Mouse (Mus musculus) MEL (cell line): ENCODE data around the gene Vstm4. TPM values are rescaled to one million over a fixed set of nuclear protein-coding genes. Genes with fewer than 3 reads are reported as not detected.

ENCODE experiments used
- DNase-seq: peaks from one replicate; pipeline ENCODE4 v3.0.0; 2011; ENCODE audit warnings: low read depth, low spot score
- H3K27ac ChIP-seq: 2 replicates; pipeline ENCODE4 v1.5.1; 2012; ENCODE audit warnings: low read depth, mild to moderate bottlenecking, control low read depth, low read length, moderate library complexity; ENCODE audit not compliant: control insufficient read depth
- H3K27me3 ChIP-seq, 2 experiments: fragments of 150-350 bp in 1 of 2; sonication (generic) in 1 of 2; 2 replicates each; pipeline ENCODE4 v1.6.1; 2012; ENCODE audit warnings: low read length in 2 of 2, mild to moderate bottlenecking in 2 of 2, improper control_type of control experiment in 1 of 2, moderate library complexity in 1 of 2; ENCODE audit not compliant: insufficient read depth in 2 of 2, control insufficient read depth in 1 of 2
- H3K36me3 ChIP-seq, 2 experiments: 2 replicates each; pipeline ENCODE4 v1.6.1; 2012 to 2014; ENCODE audit warnings: low read length in 2 of 2, improper control_type of control experiment in 1 of 2, inconsistent platforms in 1 of 2, mild to moderate bottlenecking in 1 of 2; ENCODE audit not compliant: insufficient read depth in 2 of 2, control insufficient read depth in 1 of 2
- H3K4me1 ChIP-seq, 2 experiments: fragments of 150-350 bp in 1 of 2; sonication (generic) in 1 of 2; 2 replicates each; pipeline ENCODE4 v1.6.1; 2012; ENCODE audit warnings: low read length in 2 of 2, improper control_type of control experiment in 1 of 2, mild to moderate bottlenecking in 1 of 2; ENCODE audit not compliant: insufficient read depth in 2 of 2, control insufficient read depth in 1 of 2
- H3K4me3 ChIP-seq, 2 experiments: fragments of 150-350 bp in 1 of 2; sonication (generic) in 1 of 2; 2 replicates each; pipeline ENCODE4 v1.5.1; 2012; ENCODE audit warnings: low read depth in 2 of 2, low read length in 2 of 2, mild to moderate bottlenecking in 2 of 2, moderate library complexity in 2 of 2, control low read depth in 1 of 2, improper control_type of control experiment in 1 of 2; ENCODE audit not compliant: control insufficient read depth in 1 of 2, insufficient read depth in 1 of 2
- H3K79me2 ChIP-seq: 2 replicates; pipeline ENCODE4 v1.6.1; 2012; ENCODE audit warnings: mild to moderate bottlenecking, low read length, moderate library complexity; ENCODE audit not compliant: control insufficient read depth, poor library complexity, insufficient read depth
- H3K9ac ChIP-seq: 2 replicates; pipeline ENCODE4 v1.6.1; 2012; ENCODE audit warnings: low read depth, mild to moderate bottlenecking, control low read depth, low read length, moderate library complexity; ENCODE audit not compliant: control insufficient read depth, poor library complexity, severe bottlenecking
- H3K9me3 ChIP-seq: fragments of 150-350 bp; sonication (generic); replicated peaks from 2 replicates; pipeline ENCODE4 v1.6.1; 2012; ENCODE audit warnings: mild to moderate bottlenecking, low read length, improper control_type of control experiment, moderate library complexity; ENCODE audit not compliant: insufficient read depth
- CHD1 ChIP-seq: IDR thresholded peaks from 2 replicates; pipeline ENCODE4 v1.6.1; 2012; ENCODE audit warnings: low read depth, mild to moderate bottlenecking, inconsistent platforms, low read length, improper control_type of control experiment
- CTCF ChIP-seq, 3 experiments: IDR thresholded peaks in 2 of 3; conservative IDR thresholded peaks in 1 of 3; 2 replicates each; pipeline ENCODE4 v1.5.1; 2011 to 2012; ENCODE audit warnings: low read length in 3 of 3, low read depth in 2 of 3, mild to moderate bottlenecking in 2 of 3, improper control_type of control experiment in 1 of 3, inconsistent platforms in 1 of 3, mixed read lengths in 1 of 3, moderate library complexity in 1 of 3; ENCODE audit not compliant: control insufficient read depth in 1 of 3, insufficient read depth in 1 of 3, poor library complexity in 1 of 3, severe bottlenecking in 1 of 3
- E2F4 ChIP-seq: IDR thresholded peaks from 2 replicates; pipeline ENCODE4 v1.6.1; 2011; ENCODE audit warnings: low read depth, low read length, improper control_type of control experiment, borderline replicate concordance
- ELF1 ChIP-seq: IDR thresholded peaks from 2 replicates; pipeline ENCODE4 v1.6.1; 2014; ENCODE audit warnings: low read depth, mild to moderate bottlenecking, inconsistent platforms, low read length, improper control_type of control experiment, moderate library complexity
- EP300 ChIP-seq, 2 experiments: IDR thresholded peaks; 2 replicates each; pipeline ENCODE4 v1.6.1; 2011; ENCODE audit warnings: improper control_type of control experiment in 2 of 2, low read length in 2 of 2, low read depth in 1 of 2, mild to moderate bottlenecking in 1 of 2
- GABPA ChIP-seq: IDR thresholded peaks from 2 replicates; pipeline ENCODE4 v1.6.1; 2012; ENCODE audit warnings: low read depth, mild to moderate bottlenecking, inconsistent platforms, low read length, improper control_type of control experiment, moderate library complexity
- GATA1 ChIP-seq: IDR thresholded peaks from 2 replicates; pipeline ENCODE4 v1.6.1; 2011; ENCODE audit warnings: low read depth, low read length, improper control_type of control experiment
- HCFC1 ChIP-seq: IDR thresholded peaks from 2 replicates; pipeline ENCODE4 v1.6.1; 2012; ENCODE audit warnings: low read depth, mild to moderate bottlenecking, inconsistent platforms, low read length, improper control_type of control experiment, moderate library complexity
- JUND ChIP-seq: IDR thresholded peaks from 2 replicates; pipeline ENCODE4 v1.6.1; 2011; ENCODE audit warnings: low read depth, mild to moderate bottlenecking, improper control_type of control experiment, low read length
- MAFK ChIP-seq: IDR thresholded peaks from 2 replicates; pipeline ENCODE4 v1.6.1; 2011; ENCODE audit warnings: low read depth, mild to moderate bottlenecking, low read length, improper control_type of control experiment, borderline replicate concordance
- MAZ ChIP-seq: IDR thresholded peaks from 2 replicates; pipeline ENCODE4 v1.6.1; 2012; ENCODE audit warnings: low read depth, mild to moderate bottlenecking, inconsistent platforms, low read length, improper control_type of control experiment
- MXI1 ChIP-seq: IDR thresholded peaks from 2 replicates; pipeline ENCODE4 v1.6.1; 2011; ENCODE audit warnings: mild to moderate bottlenecking, low read depth, low read length, improper control_type of control experiment
- MYC ChIP-seq: IDR thresholded peaks from 2 replicates; pipeline ENCODE4 v1.6.1; 2011; ENCODE audit warnings: low read depth, mild to moderate bottlenecking, low read length, improper control_type of control experiment, moderate library complexity
- NELFE ChIP-seq: IDR thresholded peaks from 2 replicates; pipeline ENCODE4 v1.6.1; 2011; ENCODE audit warnings: low read depth, low read length, improper control_type of control experiment
- NRF1 ChIP-seq: IDR thresholded peaks from 2 replicates; pipeline ENCODE4 v1.6.1; 2014; ENCODE audit warnings: low read depth, mild to moderate bottlenecking, inconsistent platforms, low read length, improper control_type of control experiment, moderate library complexity; ENCODE audit not compliant: poor library complexity, insufficient read depth, severe bottlenecking
- POLR2A ChIP-seq, 2 experiments: IDR thresholded peaks; 2 replicates each; pipeline ENCODE4 v1.6.1; 2011 to 2012; ENCODE audit warnings: low read length in 2 of 2, mild to moderate bottlenecking in 2 of 2, control low read depth in 1 of 2, improper control_type of control experiment in 1 of 2, low read depth in 1 of 2, moderate library complexity in 1 of 2; ENCODE audit not compliant: control insufficient read depth in 1 of 2, insufficient read depth in 1 of 2, poor library complexity in 1 of 2
- POLR2AphosphoS5 ChIP-seq: IDR thresholded peaks from 2 replicates; pipeline ENCODE4 v1.6.1; 2012; ENCODE audit warnings: low read depth, borderline replicate concordance, mild to moderate bottlenecking, inconsistent platforms, low read length, moderate library complexity, mixed read lengths
- RAD21 ChIP-seq: IDR thresholded peaks from 2 replicates; pipeline ENCODE4 v1.6.1; 2011; ENCODE audit warnings: mild to moderate bottlenecking, low read depth, low read length, improper control_type of control experiment
- RCOR1 ChIP-seq: IDR thresholded peaks from 2 replicates; pipeline ENCODE4 v1.6.1; 2012; ENCODE audit warnings: low read depth, mild to moderate bottlenecking, inconsistent platforms, low read length, improper control_type of control experiment
- SIN3A ChIP-seq: IDR thresholded peaks from 2 replicates; pipeline ENCODE4 v1.6.1; 2012; ENCODE audit warnings: low read length, improper control_type of control experiment, inconsistent platforms
- TAL1 ChIP-seq: IDR thresholded peaks from 2 replicates; pipeline ENCODE4 v1.6.1; 2012; ENCODE audit warnings: mild to moderate bottlenecking, inconsistent platforms, low read length, moderate library complexity, mixed read lengths
- TCF12 ChIP-seq: IDR thresholded peaks from 2 replicates; pipeline ENCODE4 v1.6.1; 2014; ENCODE audit warnings: low read depth, mild to moderate bottlenecking, inconsistent platforms, low read length, improper control_type of control experiment, moderate library complexity
- USF1 ChIP-seq: IDR thresholded peaks from 2 replicates; pipeline ENCODE4 v1.6.1; 2014; ENCODE audit warnings: low read depth, mild to moderate bottlenecking, inconsistent platforms, low read length, improper control_type of control experiment, moderate library complexity
- ZKSCAN1 ChIP-seq: IDR thresholded peaks from 2 replicates; pipeline ENCODE4 v1.6.1; 2012; ENCODE audit warnings: low read depth, mild to moderate bottlenecking, inconsistent platforms, low read length, improper control_type of control experiment, moderate library complexity
- ZMIZ1 ChIP-seq: IDR thresholded peaks from 2 replicates; pipeline ENCODE4 v1.6.1; 2012; ENCODE audit warnings: low read depth, mild to moderate bottlenecking, inconsistent platforms, low read length, improper control_type of control experiment, moderate library complexity
- polyA plus RNA-seq, 2 experiments: library from polyadenylated mRNA; stranded (reverse) in 1 of 2; unstranded in 1 of 2; fragments of >175 nt in 1 of 2; fragments of >200 nt in 1 of 2; gene quantifications; 2 replicates each; pipeline versions ENCODE4 v1.2.1 to v1.2.4; 2012; ENCODE audit warnings: low replicate concordance in 2 of 2, low read depth in 1 of 2; ENCODE audit not compliant: insufficient read length in 2 of 2, insufficient read depth in 1 of 2, missing spikeins in 1 of 2
- total RNA-seq: library from RNA; depleted of rRNA; stranded (reverse); fragments of 300-350 nt; gene quantifications from 2 replicates; pipeline ENCODE4 v1.2.3, GENCODE M21; 2012

Vstm4 gene
- total and polyA plus RNA-seq, 3 experiments = not detected

DNA sequence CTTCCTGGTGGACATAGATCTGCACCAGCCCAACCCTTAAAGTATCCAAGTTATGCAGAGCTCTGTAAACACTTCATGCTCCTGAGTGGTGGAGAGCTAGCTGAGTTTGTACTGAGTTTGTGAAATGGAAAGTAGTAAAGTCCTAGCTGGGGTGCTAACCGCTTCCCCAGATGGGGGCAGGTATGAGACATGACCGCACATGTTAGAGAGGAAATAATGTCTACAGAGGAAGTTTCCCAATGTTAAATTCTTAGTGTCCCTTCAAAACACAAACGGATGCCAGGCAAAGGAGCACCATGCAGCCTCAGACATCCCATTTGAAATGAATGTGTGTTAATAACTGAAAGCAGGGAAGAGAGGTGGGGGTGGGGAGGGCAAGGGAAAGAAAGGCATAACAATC, 32.7 kb upstream of the Vstm4 start:
- no peak overlapping the region for H3K9ac ChIP-seq
- no peak for DNase-seq
- H3K4me1 ChIP-seq = no peaks in the 10 kb centered on the region
- TF ChIP-seq EP300 (IDR thresholded peaks at IDR 0.05; ENCODE audit: low read depth in 1 of 2, low read length in 2 of 2) (no peak), MAFK (no peak), TCF12 (no peak), POLR2A (IDR thresholded peaks at IDR 0.05; ENCODE audit: control insufficient read depth in 1 of 2, insufficient read depth in 1 of 2, low read depth in 1 of 2, low read length in 2 of 2, poor library complexity in 1 of 2) (no peak)
- H3K4me3 ChIP-seq = no peak overlapping the region
- no peaks in the 10 kb centered on the region for H3K9me3 ChIP-seq
- H3K79me2 ChIP-seq = no peaks in the 10 kb centered on the region
- no peaks in the 10 kb centered on the region for H3K36me3 ChIP-seq
- H3K27ac ChIP-seq = no peak overlapping the region
- H3K27me3 ChIP-seq = no peaks in the 10 kb centered on the region

DNA sequence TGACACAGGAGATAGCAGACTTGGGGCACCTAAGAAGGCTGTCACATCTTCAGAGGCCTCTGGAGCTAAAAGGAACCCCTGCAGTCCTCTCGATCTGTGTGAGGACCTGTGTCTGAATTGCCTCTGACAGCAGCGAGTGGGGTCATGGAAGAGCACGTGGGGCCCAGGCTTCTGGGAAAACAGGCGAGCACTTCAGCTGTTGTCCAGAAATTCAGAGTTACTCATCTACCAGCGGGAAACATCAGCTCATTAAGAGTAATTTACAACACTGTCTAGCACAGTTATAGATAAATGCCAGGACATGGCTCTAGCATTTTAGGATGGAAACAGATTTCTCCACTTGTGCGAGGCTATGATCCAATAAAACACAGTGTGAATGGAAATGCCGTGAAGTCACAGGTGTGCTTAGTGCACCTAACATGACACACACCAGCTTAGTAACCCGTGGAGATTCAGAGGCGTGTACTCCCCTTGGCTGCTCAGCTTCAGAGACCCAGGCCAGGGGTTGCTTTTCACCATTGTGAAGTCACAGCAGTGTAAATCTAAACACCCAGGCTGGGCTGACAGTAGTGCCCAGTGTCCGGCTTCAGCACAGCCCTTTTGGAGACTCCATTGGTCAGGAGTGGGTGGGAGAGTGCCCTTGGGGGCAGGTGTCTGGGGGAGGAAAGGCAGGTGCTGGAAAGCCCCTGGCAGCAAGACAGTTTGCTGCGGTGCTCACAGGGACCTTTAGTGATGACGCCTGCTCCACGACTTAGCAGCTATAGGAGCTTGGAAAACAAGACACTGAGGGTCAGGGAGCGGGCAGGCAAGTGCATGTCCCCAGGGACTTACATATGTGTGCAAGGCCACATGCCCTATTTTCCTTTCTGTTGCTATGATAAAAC, 32.0 kb upstream of the Vstm4 start:
- Histone ChIP-seq H3K79me2 (no peaks in the 10 kb centered on the region), H3K36me3 (no peaks in the 10 kb centered on the region), H3K4me1 (no peaks in the 10 kb centered on the region), H3K27me3 (no peaks in the 10 kb centered on the region), H3K9me3 (no peaks in the 10 kb centered on the region), H3K4me3 (no peak overlapping the region), H3K9ac (no peak overlapping the region), H3K27ac (no peak overlapping the region)
- TF ChIP-seq MAZ (no peak), RAD21 (no peak), ELF1 (no peak), JUND (no peak), GABPA (no peak), MYC (no peak)
- DNase-seq = no peak

- H3K9ac ChIP-seq = no peak overlapping the region
- no peak overlapping the region for H3K27ac ChIP-seq
- no peaks in the 10 kb centered on the region for H3K9me3 ChIP-seq
- H3K79me2 ChIP-seq = no peaks in the 10 kb centered on the region
- no peaks in the 10 kb centered on the region for H3K36me3 ChIP-seq
- H3K4me1 ChIP-seq = no peaks in the 10 kb centered on the region
- H3K27me3 ChIP-seq = no peaks in the 10 kb centered on the region
- H3K4me3 ChIP-seq = no peak overlapping the region
- no peak for DNase-seq
- TF ChIP-seq MYC (no peak), ZMIZ1 (no peak), RCOR1 (no peak), SIN3A (no peak), TAL1 (no peak), E2F4 (no peak), POLR2AphosphoS5 (no peak), EP300 (IDR thresholded peaks at IDR 0.05; ENCODE audit: low read depth in 1 of 2, low read length in 2 of 2) (no peak), CHD1 (no peak), USF1 (no peak), CTCF (IDR thresholded peaks at IDR 0.05 in 2 of 3, conservative IDR thresholded peaks at IDR 0.05 in 1 of 3; ENCODE audit: control insufficient read depth in 1 of 3, insufficient read depth in 1 of 3, low read depth in 2 of 3, low read length in 3 of 3, poor library complexity in 1 of 3, severe bottlenecking in 1 of 3) (no peak), ZKSCAN1 (no peak), MXI1 (no peak), NELFE (no peak), MAZ (no peak), HCFC1 (no peak), NRF1 (no peak), GATA1 (no peak), JUND (no peak)
These were observed 31.0 kb upstream of the Vstm4 start for GRCm38 (mm10) chr14:32825426-32826032.
